Mouse (Mus musculus): ENCODE results near the gene Panx1.

Panx1 gene

DNA sequence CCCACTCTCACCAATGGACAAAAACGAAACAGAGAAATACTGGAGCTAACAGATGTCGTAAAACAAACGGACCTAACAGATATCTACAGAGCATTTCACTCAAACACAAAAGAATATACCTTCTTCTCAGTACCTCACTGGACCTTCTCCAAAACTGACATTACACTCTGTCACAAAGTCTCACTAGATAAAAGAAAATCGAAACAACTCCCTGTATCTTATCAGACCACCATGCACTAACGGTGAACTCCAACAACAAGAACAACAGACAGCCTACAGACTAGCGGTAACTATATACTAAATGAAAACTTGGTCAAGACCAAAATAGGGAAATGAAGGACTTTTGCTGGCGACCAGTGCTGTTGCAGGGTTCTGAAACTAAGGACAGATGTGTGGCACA, 71.5 kb downstream of the Panx1 start:
- DNase-seq (ENCODE audit: low spot score in 2 of 2): no peak

DNA sequence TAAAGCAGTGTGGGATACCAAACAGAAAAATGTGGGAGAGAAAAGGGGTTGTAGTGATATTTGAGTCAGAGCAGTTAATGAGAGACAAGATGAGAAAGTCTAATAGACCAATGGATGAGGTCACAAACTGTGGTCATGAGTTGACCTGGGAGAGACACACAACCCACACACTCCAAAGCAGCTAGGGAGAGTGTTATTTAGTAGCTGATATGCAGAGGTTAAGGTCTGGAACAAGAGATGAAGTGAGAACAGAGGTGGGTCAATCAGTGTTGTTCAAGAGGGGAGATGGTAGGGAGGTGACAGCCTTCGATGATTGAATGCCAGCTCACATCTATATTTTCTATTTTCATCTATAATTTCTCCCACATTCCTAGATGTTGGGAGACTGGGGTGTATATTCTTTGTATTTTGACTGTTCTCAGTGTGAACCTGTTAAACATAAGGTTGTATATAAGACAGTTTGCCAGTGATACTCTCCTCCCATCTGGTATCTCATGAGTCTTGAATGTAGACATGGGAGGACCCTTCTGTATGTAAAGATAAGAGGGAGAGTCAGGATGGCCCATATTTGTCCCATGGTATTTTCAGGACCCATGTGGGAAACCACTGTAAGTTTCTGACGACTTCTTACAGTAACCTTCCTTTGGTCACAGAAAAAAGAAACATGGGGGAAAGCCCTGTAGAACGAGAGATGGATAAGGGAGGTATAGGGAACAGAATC, 74.3 kb downstream of the Panx1 start:
- DNase-seq (ENCODE audit: low spot score in 2 of 2): no peak

DNA sequence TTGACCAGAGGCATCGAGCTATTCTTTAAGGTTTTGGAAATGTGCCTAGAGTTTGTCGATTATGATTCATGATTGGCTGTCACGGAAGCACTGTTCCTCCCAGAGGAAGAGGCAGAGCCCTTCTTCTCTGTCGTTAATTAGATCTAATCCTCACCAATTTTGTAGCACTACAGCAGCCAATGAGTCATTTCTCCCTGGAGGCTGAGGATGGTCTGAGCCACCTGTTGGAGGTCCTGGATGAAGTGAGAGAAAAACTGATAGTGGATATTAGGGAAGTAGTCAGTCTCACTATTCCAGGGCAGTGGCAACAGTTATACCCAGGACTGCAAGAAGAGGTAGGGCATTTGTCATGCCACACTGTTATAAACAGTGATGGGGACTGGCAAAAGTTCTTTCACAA, 75.1 kb downstream of the Panx1 start:
- DNase-seq (ENCODE audit: low spot score in 2 of 2): no peak

DNA sequence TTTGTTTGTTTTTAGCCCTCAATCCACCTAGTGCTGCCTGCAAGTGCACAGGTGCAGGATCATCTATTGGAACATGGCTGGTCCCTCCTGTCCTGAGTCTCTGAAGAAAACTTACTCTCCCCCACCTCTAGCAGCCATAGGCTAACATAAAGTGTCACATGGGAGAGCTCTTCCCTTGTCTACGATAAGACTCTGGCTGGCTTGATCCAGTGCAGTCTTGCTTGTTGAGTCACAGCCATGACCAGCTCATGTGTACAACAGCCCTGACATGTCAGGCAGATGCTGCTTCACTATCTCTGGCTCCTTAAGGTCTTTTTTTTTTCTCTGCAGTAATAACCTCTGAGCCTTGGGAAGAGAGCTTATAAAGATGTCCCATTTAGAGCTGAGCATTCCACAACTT, 77.7 kb downstream of the Panx1 start:
- no peak for DNase-seq (ENCODE audit: low spot score in 2 of 2)

DNA sequence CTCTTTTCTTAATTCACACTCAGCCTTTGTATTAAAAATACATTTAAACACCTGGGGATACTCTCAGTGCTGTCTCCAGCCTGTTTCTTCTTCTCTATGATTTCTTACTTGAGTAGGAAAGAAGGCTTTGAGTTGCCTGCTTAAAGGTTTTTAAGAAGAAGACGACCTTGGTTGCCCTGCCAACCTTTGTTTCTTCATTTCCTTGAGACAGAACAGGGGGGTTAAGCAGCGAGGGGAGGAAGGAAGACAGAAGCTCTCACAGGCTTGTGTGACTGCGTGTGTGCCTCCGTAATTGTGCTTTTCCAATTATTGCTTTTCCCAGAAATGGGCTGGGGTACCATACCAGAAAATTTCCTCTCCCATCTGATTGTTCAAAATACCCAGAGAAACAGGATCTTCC, 78.5 kb downstream of the Panx1 start:
- DNase-seq (ENCODE audit: low spot score in 2 of 2): no peak

DNA sequence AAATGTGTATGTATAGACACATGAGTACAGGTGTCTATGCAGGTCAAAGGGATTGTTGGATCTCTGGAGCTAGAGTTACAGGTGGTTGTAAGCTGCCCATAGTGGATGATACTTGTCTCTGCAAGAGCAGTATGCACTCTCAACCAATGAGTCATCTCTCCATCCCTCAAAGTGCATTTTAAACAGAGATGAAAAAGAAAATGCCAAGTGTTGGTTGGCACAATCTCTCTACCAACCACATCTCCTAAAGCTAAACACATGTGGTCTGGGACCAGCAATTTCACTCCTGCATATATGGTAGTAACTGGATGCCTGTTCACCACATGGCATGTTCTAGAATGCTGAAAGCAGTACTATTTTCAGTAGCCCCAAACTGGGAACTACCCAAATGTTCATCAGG, 79.9 kb downstream of the Panx1 start:
- no peak for DNase-seq (ENCODE audit: low spot score in 2 of 2)

DNA sequence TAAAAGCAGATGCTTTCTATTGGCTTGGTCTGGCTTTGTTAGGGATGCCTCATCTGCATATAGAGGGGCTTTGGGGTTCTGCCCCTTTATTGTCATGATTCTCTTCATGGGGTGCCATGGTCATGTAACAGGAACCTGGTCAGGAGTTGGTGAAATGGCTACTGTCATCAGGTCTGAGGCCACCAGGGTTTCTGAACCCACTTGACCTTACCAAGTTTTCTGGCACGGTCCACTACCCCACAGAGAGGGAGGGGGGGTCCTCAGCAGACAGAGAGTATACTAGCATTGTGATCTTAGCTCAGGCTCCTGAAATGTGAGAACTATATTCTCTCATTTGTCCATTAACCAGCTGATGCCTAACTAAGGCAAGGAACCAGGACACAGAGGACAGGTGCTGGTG, 82.5 kb downstream of the Panx1 start:
- DNase-seq (ENCODE audit: low spot score in 2 of 2): no peak

DNA sequence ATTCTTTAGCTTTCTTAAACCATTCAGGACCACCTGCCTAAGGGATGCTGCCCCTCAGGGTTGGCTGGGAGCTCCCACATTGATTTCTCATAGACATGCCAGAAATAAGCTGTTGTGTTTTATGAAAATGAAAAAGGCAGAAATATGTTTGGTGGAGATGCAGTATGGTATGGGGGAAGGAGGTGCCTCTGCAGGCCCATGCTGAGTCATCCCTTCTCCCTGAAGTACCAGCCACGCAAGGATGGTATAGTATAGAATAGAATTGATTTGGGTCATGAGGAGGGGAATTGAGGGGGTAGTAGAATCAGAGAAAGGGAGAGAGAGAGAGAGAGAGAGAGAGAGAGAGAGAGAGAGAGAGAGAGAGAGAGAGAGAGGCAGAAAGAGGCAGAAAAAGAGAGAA, 90.6 kb downstream of the Panx1 start:
- no peak for DNase-seq (ENCODE audit: low spot score in 2 of 2)

Measured in spleen, postnatal 10 days (tissue).